Mouse (Mus musculus) bone marrow, adult 2 months (tissue): ENCODE data around the gene Wls. TPM values are rescaled to one million over a fixed set of nuclear protein-coding genes. Genes with fewer than 3 reads are reported as not detected.

ENCODE experiments used
- H3K27ac ChIP-seq: fragments of 200-500 bp; 2 replicates; pipeline ENCODE4 v1.5.1; 2012; ENCODE audit warnings: low read depth, mild to moderate bottlenecking, control low read depth, inconsistent platforms, low read length; ENCODE audit not compliant: control insufficient read depth, poor library complexity, insufficient read depth
- H3K4me1 ChIP-seq: fragments of 200-500 bp; 2 replicates; pipeline ENCODE4 v1.6.1; 2011; ENCODE audit warnings: low read length; ENCODE audit not compliant: control insufficient read depth, insufficient read depth
- H3K4me3 ChIP-seq: fragments of 200-500 bp; replicated peaks from 2 replicates; pipeline ENCODE3; 2011; ENCODE audit warnings: mild to moderate bottlenecking, low read depth, low read length, control low read depth; ENCODE audit not compliant: control insufficient read depth
- CTCF ChIP-seq: fragments of 200-500 bp; IDR thresholded peaks from 2 replicates; pipeline ENCODE4 v1.5.1; 2011; ENCODE audit warnings: low read length, control low read depth; ENCODE audit not compliant: control insufficient read depth, insufficient read depth
- POLR2A ChIP-seq: fragments of 200-500 bp; IDR thresholded peaks from 2 replicates; pipeline ENCODE4 v1.6.1; 2011; ENCODE audit warnings: low read depth, mild to moderate bottlenecking, control low read depth, low read length, borderline replicate concordance; ENCODE audit not compliant: control insufficient read depth
- WGBS: fragments of 180-500 bp; shearing (Covaris S2); methylation state at CpG from one replicate; pipeline ENCODE4 v1.1.7; 2018; 5-methylcytosine and 5-hydroxymethylcytosine counted together
- polyA plus RNA-seq: library from polyadenylated mRNA; stranded (reverse); fragments of >200 nt; gene quantifications from 2 replicates; pipeline ENCODE4 v1.2.4, GENCODE M21; 2011; ENCODE audit warnings: low replicate concordance; ENCODE audit not compliant: missing spikeins, insufficient read depth, insufficient read length

Wls gene
- polyA plus RNA-seq = 5.6 and 17.2 TPM in 2 replicates

- WGBS = under 1% methylated on average over 19 of the region's 21 CpGs
- peak within 1 kb of the TSS; percentile 70 for H3K4me3 ChIP-seq
- peak; percentile 29; the same call in 1 of the 2 replicates for TF ChIP-seq POLR2A
- no peak for TF ChIP-seq CTCF
- H3K4me1 ChIP-seq = no peaks in the 10 kb centered on the region
- 0 out of 2 replicates have a peak within 1 kb of the TSS, but pooled peaks have one; percentile 2 for H3K27ac ChIP-seq
Observed at GRCm38 (mm10) chr3:159839481-159839880, at the start of gene Wls. Gene Wls, plus strand, starts transcription at chr3:159839672.

GRCm38 (mm10) chr3:159789781-159790180 lies 49.7 kb upstream of the Wls start:
- no peak overlapping the region for H3K27ac ChIP-seq
- TF ChIP-seq POLR2A = no peak
- TF ChIP-seq CTCF = no peak
- H3K4me1 ChIP-seq = no peaks in the 10 kb centered on the region
- no peak overlapping the region for H3K4me3 ChIP-seq
- WGBS = 78% methylated on average over 2 of the region's 2 CpGs

- H3K27ac ChIP-seq = no peak overlapping the region
- TF ChIP-seq POLR2A (no peak), CTCF (no peak)
- no peaks in the 10 kb centered on the region for H3K4me1 ChIP-seq
- H3K4me3 ChIP-seq = no peak overlapping the region
Observed at GRCm38 (mm10) chr3:159831535-159831934, 7.9 kb upstream of the Wls start.

- Histone ChIP-seq H3K4me1 (no peaks in the 10 kb centered on the region), H3K4me3 (peak overlapping the region; percentile 70), H3K27ac (0 out of 2 replicates have a peak overlapping the region, but pooled peaks have one; percentile 2)
- under 1% methylated on average over 27 of the region's 27 CpGs for WGBS
- no peak for TF ChIP-seq POLR2A
- no peak for TF ChIP-seq CTCF
Observed at GRCm38 (mm10) chr3:159840002-159840816, 737 bp downstream of the Wls start.

- 3% methylated on average over 12 of the region's 12 CpGs for WGBS
- TF ChIP-seq CTCF (no peak), POLR2A (no peak)
- Histone ChIP-seq H3K4me3 (peak overlapping the region; percentile 70), H3K27ac (0 out of 2 replicates have a peak overlapping the region, but pooled peaks have one; percentile 34), H3K4me1 (no peaks in the 10 kb centered on the region)
Observed at GRCm38 (mm10) chr3:159840817-159841390, 1.4 kb downstream of the Wls start.

GRCm38 (mm10) chr3:159841458-159841857 lies 2.0 kb downstream of the Wls start:
- no peak overlapping the region for H3K27ac ChIP-seq
- H3K4me1 ChIP-seq = no peaks in the 10 kb centered on the region
- WGBS = 4% methylated on average over 3 of the region's 3 CpGs
- no peak overlapping the region for H3K4me3 ChIP-seq
- TF ChIP-seq POLR2A (no peak), CTCF (no peak)

GRCm38 (mm10) chr3:159843135-159843534 lies 3.7 kb downstream of the Wls start:
- WGBS = 63% methylated on average over 4 of the region's 4 CpGs
- H3K4me3 ChIP-seq = no peak overlapping the region
- H3K4me1 ChIP-seq = no peaks in the 10 kb centered on the region
- no peak overlapping the region for H3K27ac ChIP-seq
- TF ChIP-seq CTCF = no peak
- no peak for TF ChIP-seq POLR2A

- WGBS = 76% methylated on average over 2 of the region's 2 CpGs
- Histone ChIP-seq H3K4me3 (no peak overlapping the region), H3K27ac (no peak overlapping the region), H3K4me1 (no peaks in the 10 kb centered on the region)
- TF ChIP-seq POLR2A (no peak), CTCF (no peak)
Observed at GRCm38 (mm10) chr3:159847410-159848016, 8.0 kb downstream of the Wls start.
